Mouse (Mus musculus) heart, embryonic 10.5 days (tissue): ENCODE measurements around the gene Rpl37a. TPM values are rescaled to one million over a fixed set of nuclear protein-coding genes. Genes with fewer than 3 reads are reported as not detected.

ENCODE experiments used
- DNase-seq: peaks from one replicate; pipeline ENCODE4 v3.0.0-alpha.2; 2017; ENCODE audit warnings: low spot score
- H3K27ac ChIP-seq: fragments of 300-500 bp; sonication (generic); 2 replicates; pipeline ENCODE4 v1.5.1; 2016; ENCODE audit warnings: mild to moderate bottlenecking
- H3K27me3 ChIP-seq: fragments of 300-500 bp; sonication (generic); 2 replicates; pipeline ENCODE4 v1.6.1; 2016; ENCODE audit warnings: mild to moderate bottlenecking; ENCODE audit not compliant: poor library complexity, insufficient read depth, severe bottlenecking
- H3K36me3 ChIP-seq: fragments of 300-500 bp; sonication (generic); 2 replicates; pipeline ENCODE4 v1.6.1; 2016; ENCODE audit warnings: mild to moderate bottlenecking, moderate library complexity
- H3K4me1 ChIP-seq: fragments of 300-500 bp; sonication (generic); 2 replicates; pipeline ENCODE4 v1.6.1; 2016; ENCODE audit warnings: mild to moderate bottlenecking
- H3K4me3 ChIP-seq: fragments of 300-500 bp; sonication (generic); 2 replicates; pipeline ENCODE4 v1.5.1; 2016; ENCODE audit warnings: mild to moderate bottlenecking, moderate library complexity
- H3K9me3 ChIP-seq: fragments of 300-500 bp; sonication (generic); 2 replicates; pipeline ENCODE4 v1.6.1; 2016; ENCODE audit warnings: mild to moderate bottlenecking, moderate library complexity
- WGBS: fragments of 180-500 bp; shearing (Covaris S2); methylation state at CpG from one replicate; pipeline ENCODE4 v1.1.7; 2016; 5-methylcytosine and 5-hydroxymethylcytosine counted together
- polyA plus RNA-seq: library from polyadenylated mRNA; unstranded; fragments of >200 nt; fragmentation: Nextera tagmentation; extraction: Ambion mirVana; gene quantifications from 2 replicates; pipeline ENCODE4 v1.2.1, GENCODE M21; 2016

The Rpl37a gene
- polyA plus RNA-seq = 999 and 1,018 TPM in 2 replicates

DNA sequence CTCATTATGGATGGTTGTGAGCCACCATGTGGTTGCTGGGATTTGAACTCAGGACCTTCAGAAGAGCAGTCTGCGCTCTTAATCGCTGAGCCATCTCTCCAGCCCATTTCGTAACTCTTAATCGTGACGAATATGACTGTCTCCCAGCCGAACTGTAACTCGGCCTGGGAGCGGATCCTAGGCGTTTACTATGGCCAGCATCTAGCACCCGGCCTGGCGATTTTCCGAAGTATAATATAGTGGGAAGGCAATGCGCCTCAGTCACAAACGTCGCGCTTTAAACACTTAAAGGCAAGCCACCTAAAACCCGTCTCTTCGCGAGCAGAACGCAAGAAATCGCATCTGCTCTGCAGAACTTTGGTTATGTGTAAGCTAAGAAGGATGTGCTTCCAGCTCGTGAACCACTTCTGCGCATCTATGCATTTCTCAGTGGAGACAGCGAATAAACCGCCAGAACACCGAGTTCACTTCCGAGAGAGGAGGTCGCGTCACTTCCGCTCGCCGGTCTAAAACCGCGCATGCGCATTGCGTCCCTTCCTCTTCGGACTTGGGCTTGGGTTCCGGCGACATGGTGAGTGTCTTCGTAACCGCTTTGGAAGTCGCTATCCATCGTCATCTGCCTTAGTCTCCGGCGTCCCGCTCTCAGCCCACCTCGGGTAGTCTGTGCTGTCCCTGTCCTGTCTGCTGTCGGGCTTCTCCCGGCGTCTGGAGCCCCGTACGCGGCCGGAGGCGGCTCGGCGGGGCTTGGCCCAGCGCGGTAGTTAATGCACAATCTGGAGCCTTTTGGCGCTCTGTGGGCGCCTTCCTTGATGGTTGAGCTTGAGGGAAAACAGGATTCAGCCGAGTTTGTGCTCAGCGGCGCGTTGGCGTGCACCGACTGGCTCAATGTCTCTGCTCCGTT is at the start of gene Rpl37a:
TSS of gene Rpl37a (plus strand) at position 538 of the 901 bp plus-strand sequence.
- peaks cover 9% of the 10 kb centered on the region for H3K4me1 ChIP-seq
- peak within 1 kb of the TSS; percentile 91 for H3K4me3 ChIP-seq
- H3K27ac ChIP-seq = peak within 1 kb of the TSS; percentile 96
- H3K27me3 ChIP-seq = no peaks in the 10 kb centered on the region
- no peaks in the 10 kb centered on the region for H3K9me3 ChIP-seq
- 2% methylated on average over 68 of the region's 68 CpGs for WGBS
- peak; percentile 97 for DNase-seq
- H3K36me3 ChIP-seq = peaks cover 33% of the 10 kb centered on the region

DNA sequence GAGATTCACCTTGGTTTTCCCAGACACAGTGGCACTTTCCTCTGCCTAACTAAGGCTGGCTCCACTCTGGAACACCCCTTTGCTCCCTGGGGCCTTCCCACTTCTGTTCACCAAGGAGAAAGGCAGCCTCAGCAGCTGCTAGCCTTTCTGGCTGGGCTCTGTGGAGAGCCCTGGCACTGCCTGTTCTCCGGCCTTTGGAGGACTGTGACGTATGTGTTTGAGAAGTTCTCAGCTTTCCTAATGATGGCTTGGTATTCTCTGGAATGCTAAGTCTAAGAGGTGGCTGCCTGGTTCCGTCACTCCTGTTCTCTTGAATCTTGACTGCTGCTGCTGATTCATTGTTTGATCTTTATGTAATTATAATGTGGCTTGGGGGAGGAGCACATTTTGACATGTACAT is 38.0 kb upstream of the Rpl37a start:
- no peaks in the 10 kb centered on the region for H3K9me3 ChIP-seq
- no peak overlapping the region for H3K27ac ChIP-seq
- no peak for DNase-seq
- H3K36me3 ChIP-seq = no peaks in the 10 kb centered on the region
- H3K27me3 ChIP-seq = no peaks in the 10 kb centered on the region
- H3K4me3 ChIP-seq = no peak overlapping the region
- WGBS = 57% methylated on average over 3 of the region's 3 CpGs
- H3K4me1 ChIP-seq = no peaks in the 10 kb centered on the region

DNA sequence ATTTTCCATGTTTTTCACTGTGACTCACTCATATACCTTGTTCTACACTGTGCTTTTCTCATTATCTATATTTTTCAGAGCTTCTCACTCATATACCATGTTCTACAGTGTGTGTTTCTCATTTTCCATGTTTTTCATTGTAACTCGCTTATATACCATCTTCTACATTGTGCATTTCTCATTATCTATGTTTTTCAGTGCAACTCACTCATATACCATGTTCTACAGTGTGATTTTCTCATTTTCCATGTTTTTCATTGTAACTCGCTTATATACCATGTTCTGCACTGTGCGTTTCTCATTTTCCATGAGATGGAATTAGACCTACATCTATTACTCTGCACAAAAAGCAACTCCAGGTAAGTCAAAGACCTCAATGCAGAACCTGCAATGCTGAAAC is 14.8 kb upstream of the Rpl37a start:
- WGBS = 48% methylated on average over 3 of the region's 3 CpGs
- Histone ChIP-seq H3K4me3 (no peak overlapping the region), H3K27ac (no peak overlapping the region), H3K9me3 (no peaks in the 10 kb centered on the region), H3K27me3 (no peaks in the 10 kb centered on the region), H3K4me1 (no peaks in the 10 kb centered on the region), H3K36me3 (no peaks in the 10 kb centered on the region)
- peak; percentile 82 for DNase-seq

DNA sequence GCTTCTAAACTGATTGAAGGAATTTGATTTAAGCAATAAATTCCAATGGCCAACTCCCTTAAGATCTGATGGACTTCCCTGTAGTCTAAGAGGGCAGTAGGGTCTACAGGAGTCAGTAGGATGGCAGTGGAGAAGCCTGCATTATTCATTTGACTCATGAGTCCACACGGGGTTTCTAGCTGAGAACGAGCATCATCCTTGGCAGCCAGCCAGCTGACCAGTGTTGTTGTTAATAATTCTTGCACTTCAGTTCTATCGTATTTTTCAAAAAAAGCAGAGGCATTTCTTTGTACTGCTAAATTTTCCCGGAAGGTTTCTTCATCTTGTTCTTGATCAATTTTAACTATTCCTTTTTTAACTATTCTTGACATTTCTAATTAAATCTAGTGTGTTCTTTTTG is 12.4 kb upstream of the Rpl37a start:
- no peak overlapping the region for H3K27ac ChIP-seq
- no peaks in the 10 kb centered on the region for H3K4me1 ChIP-seq
- H3K9me3 ChIP-seq = no peaks in the 10 kb centered on the region
- H3K36me3 ChIP-seq = no peaks in the 10 kb centered on the region
- no peaks in the 10 kb centered on the region for H3K27me3 ChIP-seq
- DNase-seq = no peak
- WGBS = 78% methylated on average over 4 of the region's 4 CpGs
- H3K4me3 ChIP-seq = no peak overlapping the region

DNA sequence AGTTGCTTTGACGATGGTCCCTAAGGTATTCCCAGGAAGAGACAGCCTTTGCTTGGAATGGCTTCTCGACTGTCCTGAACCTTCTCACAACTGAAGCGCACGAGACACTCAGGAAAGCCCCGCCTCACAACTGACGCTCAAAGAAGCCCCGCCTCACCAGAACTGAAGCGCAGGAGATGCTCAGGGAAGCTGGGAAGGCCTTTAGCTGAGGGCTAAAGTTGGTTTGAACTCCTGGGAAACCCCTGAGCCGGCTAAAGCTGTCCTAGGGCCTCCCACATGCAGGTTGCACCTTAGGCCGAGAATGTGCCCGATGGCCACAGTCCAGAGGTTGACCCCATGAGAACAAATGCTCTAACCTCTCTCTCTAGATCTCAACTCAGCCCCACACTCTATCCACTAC is 10.6 kb upstream of the Rpl37a start, which contains the start of gene Ankar:
TSS of gene Ankar (minus strand) at position 101 of the 400 bp plus-strand sequence.
- 71% methylated on average over 11 of the region's 11 CpGs for WGBS
- Histone ChIP-seq H3K27me3 (no peaks in the 10 kb centered on the region), H3K9me3 (no peaks in the 10 kb centered on the region), H3K27ac (no peak within 1 kb of the TSS), H3K36me3 (no peaks in the 10 kb centered on the region), H3K4me3 (no peak within 1 kb of the TSS), H3K4me1 (no peaks in the 10 kb centered on the region)
- DNase-seq = no peak

DNA sequence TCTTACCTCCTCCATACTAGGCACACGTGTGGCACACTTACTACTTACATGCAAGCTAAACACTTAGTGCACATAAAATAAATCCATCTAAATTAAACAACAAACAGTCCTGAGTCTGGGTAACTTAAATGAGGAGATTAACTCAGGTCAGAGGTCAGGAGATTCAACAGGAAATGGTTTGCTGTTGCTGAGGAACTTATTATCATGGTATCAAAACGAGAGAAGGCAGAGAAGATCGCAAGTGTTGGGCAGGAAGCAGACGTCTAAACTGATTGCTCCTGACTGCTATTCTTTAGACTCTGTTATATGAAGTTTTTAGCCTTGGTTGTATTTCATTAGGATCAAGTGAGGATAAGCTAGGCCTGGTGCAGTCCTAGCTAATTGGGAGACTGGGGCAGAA is 3.6 kb upstream of the Rpl37a start:
- DNase-seq = no peak
- H3K36me3 ChIP-seq = peaks cover 1% of the 10 kb centered on the region; the same call in 1 of the 2 replicates
- H3K27me3 ChIP-seq = no peaks in the 10 kb centered on the region
- H3K9me3 ChIP-seq = no peaks in the 10 kb centered on the region
- WGBS = 56% methylated on average over 4 of the region's 4 CpGs
- H3K4me3 ChIP-seq = no peak overlapping the region
- H3K27ac ChIP-seq = no peak overlapping the region
- peaks cover 1% of the 10 kb centered on the region; the same call in 1 of the 2 replicates for H3K4me1 ChIP-seq

DNA sequence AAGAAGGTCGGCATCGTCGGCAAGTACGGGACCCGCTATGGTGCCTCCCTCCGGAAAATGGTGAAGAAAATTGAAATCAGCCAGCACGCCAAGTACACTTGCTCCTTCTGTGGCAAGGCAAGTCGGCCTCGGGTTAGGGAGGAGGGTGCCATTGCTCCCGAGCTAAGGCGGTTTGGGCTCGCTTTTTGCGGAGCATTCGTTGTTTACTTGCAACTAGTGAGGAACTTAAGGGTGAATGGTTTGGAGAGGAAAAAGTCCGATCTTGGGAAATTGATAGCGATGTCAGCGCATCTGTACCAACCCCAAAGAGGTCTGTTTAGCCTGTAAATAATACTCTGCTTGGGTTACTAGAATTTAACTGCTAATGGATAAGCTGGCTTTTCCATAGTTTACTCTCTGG is 594 bp downstream of the Rpl37a start:
- under 1% methylated on average over 17 of the region's 17 CpGs for WGBS
- no peak for DNase-seq
- Histone ChIP-seq H3K27ac (peak overlapping the region; percentile 96), H3K4me1 (peaks cover 9% of the 10 kb centered on the region), H3K4me3 (peak overlapping the region; percentile 91), H3K36me3 (peaks cover 33% of the 10 kb centered on the region), H3K9me3 (no peaks in the 10 kb centered on the region), H3K27me3 (no peaks in the 10 kb centered on the region)

DNA sequence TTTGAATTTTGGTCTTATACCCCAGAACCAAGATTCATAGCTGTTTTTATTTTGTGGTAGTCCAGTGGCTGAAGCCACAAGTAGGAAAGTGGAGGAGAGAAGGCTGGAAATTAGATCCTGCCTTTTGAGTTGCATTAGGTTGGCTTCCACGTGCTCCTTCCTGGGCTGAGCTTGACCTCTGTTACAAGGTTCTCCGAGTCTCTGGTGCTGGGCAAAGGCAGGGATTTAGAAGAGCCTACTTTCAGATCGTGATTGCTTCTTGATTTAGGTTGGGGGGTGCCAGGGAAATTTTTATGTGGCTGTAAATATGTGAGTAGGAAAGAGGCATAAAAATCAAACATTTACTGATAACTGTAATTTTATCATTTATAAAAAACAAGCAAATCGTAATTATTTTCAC is 3.5 kb downstream of the Rpl37a start:
- 76% methylated on average over 4 of the region's 4 CpGs for WGBS

DNA sequence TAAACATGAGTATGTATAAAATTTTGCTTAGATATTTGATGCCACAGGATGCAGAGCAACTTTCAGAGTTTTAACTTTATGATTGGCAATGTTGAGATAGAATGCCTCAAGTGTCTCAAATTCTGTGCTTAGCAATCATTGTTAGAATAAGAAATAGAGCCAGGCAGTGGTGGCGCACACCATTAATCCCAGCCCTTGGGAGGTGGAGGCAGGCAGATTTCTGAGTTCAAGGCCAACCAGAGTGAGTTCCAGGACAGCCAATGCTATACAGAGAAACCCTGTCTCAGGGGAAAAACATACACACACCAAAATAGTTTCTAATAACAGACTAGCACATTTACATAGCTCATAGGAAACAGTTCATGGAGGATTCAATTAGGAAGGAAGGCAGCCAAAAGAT is 4.0 kb downstream of the Rpl37a start:
- 90% methylated on average over 1 of the region's 1 CpGs for WGBS
- H3K27ac ChIP-seq = no peak overlapping the region
- no peaks in the 10 kb centered on the region for H3K27me3 ChIP-seq
- no peak overlapping the region for H3K4me3 ChIP-seq
- peaks cover 33% of the 10 kb centered on the region for H3K36me3 ChIP-seq
- H3K9me3 ChIP-seq = no peaks in the 10 kb centered on the region
- DNase-seq = no peak
- peaks cover 9% of the 10 kb centered on the region for H3K4me1 ChIP-seq

More for the DNA sequence above, 3.5 kb downstream of the Rpl37a start:
- peaks cover 33% of the 10 kb centered on the region for H3K36me3 ChIP-seq
- H3K9me3 ChIP-seq = no peaks in the 10 kb centered on the region
- H3K4me1 ChIP-seq = peaks cover 9% of the 10 kb centered on the region
- H3K4me3 ChIP-seq = no peak overlapping the region
- no peak overlapping the region for H3K27ac ChIP-seq
- no peak for DNase-seq
- no peaks in the 10 kb centered on the region for H3K27me3 ChIP-seq

DNA sequence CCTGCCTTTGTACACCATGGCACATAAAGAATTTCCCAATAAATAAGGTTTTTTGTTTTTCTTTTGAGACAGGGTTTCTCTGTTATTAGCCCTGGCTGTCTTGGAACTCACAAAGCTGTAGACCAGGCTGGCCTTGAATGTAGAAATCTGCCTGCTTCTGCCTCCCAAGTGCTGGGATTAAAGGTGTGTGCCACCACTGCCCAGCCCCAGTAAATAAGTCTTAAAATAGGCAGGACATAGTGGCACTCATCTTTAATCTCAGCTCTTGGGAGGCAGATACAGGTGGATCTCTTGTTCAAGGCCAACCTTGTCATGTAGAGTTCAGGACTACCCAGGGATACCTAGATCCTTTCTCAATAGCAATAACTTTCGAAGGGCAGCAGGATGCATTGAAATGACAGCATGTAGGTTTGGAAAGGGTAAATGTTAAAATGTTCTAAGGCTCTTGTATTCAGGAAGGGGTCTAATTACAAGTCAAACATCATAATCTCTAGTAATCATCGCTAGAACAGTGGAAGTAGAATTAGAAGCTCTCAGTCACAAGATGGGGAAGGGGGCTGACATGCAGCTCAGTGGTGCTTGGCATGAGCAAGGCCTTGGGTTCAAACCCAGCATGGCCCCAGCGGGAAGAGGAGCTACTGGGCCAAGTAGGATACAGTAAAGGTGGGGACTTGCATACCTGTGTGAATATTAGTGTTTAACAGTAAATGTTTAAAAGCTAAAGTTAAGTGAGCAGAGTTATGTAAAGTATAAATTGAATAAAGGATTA is 4.7 kb downstream of the Rpl37a start:
- no peak overlapping the region for H3K4me3 ChIP-seq
- H3K9me3 ChIP-seq = no peaks in the 10 kb centered on the region
- no peaks in the 10 kb centered on the region for H3K27me3 ChIP-seq
- peaks cover 33% of the 10 kb centered on the region for H3K36me3 ChIP-seq
- peaks cover 13% of the 10 kb centered on the region for H3K4me1 ChIP-seq
- no peak for DNase-seq
- H3K27ac ChIP-seq = no peak overlapping the region
- 77% methylated on average over 3 of the region's 3 CpGs for WGBS

DNA sequence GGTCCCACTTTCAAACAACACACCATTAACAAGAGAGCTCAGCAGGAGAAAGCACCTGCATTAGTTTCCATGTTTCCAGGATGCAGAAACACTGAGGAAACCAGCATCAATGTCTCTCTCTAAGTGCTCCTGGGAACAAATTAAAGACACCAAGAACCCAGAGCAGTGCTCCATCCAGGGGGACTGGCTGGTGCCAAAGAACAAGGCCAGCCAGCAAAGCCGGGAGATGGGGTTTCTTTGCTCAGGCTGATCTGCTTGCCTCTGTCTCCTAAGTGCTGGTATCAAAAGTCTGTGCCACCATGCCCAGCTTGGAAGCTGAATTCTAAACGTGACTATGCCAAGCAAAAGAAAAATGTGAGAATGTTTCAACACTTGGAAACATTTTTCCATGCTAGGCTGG is 5.3 kb downstream of the Rpl37a start:
- 55% methylated on average over 2 of the region's 2 CpGs for WGBS
- no peak for DNase-seq
- no peaks in the 10 kb centered on the region for H3K27me3 ChIP-seq
- H3K36me3 ChIP-seq = peaks cover 33% of the 10 kb centered on the region
- no peaks in the 10 kb centered on the region for H3K9me3 ChIP-seq
- no peak overlapping the region for H3K4me3 ChIP-seq
- peaks cover 13% of the 10 kb centered on the region for H3K4me1 ChIP-seq
- H3K27ac ChIP-seq = no peak overlapping the region

DNA sequence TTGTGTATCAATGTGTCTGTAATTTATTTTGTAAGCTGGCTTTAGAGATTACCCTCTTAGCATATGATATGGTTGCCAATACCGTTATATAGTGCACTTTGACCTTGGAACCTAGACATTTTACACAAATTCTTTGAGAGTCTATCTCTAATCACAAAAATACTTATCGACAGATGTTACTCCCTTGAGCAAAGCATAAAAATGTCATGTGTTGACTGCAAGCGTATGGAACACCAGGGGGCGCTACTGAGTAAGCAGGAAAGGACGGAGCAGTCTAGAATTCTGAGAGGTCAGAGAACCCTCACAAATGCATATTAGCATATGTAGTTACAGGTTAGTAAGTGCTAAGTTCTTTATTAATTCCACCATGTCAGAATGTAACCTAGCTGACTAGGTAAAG is 5.8 kb downstream of the Rpl37a start:
- DNase-seq = no peak
- Histone ChIP-seq H3K27ac (no peak overlapping the region), H3K36me3 (peaks cover 33% of the 10 kb centered on the region), H3K4me1 (peaks cover 13% of the 10 kb centered on the region), H3K9me3 (no peaks in the 10 kb centered on the region), H3K27me3 (no peaks in the 10 kb centered on the region), H3K4me3 (no peak overlapping the region)
- 17% methylated on average over 5 of the region's 5 CpGs for WGBS

DNA sequence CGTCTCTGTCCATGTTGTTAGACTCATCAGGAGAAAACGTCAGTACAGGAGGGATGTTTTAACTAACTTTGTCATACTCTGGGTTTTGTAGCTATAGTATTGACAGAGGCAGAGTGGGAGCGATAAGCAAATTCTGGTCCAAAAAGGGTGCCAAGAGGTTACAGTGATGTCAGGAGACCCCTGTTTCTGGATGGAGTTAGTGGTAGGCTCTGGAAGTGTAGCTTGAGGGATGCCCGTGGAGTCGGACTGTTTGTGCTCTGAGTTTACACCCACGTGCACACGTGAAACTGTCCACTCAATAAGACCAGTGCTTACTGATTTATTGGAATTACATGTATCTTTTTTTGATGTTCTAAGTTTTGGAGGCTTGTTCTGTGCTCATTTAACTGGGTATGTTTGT is 6.5 kb downstream of the Rpl37a start:
- 90% methylated on average over 7 of the region's 7 CpGs for WGBS
- Histone ChIP-seq H3K4me3 (no peak overlapping the region), H3K27ac (no peak overlapping the region), H3K36me3 (peaks cover 32% of the 10 kb centered on the region), H3K27me3 (no peaks in the 10 kb centered on the region), H3K4me1 (peaks cover 14% of the 10 kb centered on the region), H3K9me3 (no peaks in the 10 kb centered on the region)
- DNase-seq = no peak
